Mouse (Mus musculus) heart, postnatal 36 days (tissue): ENCODE measurements around the gene Rab1b. TPM values are rescaled to one million over a fixed set of nuclear protein-coding genes. Genes with fewer than 3 reads are reported as not detected.
"Not testable (repeated sequence)": the region's sequence is repeated elsewhere in the genome, so short reads cannot be mapped to it uniquely, and the experiment has no call there.

Experiments used
- DNase-seq, 2 experiments: peaks; one replicate each; pipeline ENCODE4 v3.0.0; 2021 to 2022
- intact Hi-C: fragments of 180-260 bp; cut with DNase I; formaldehyde crosslinking; loops from one replicate; pipeline ENCODE4 v1.15.1; 2025
- total RNA-seq, 2 experiments: library from RNA; stranded (reverse); gene quantifications; 2 replicates each; pipeline ENCODE4 v1.2.3; 2021

Gene Rab1b
- total RNA-seq, 2 experiments from 2014 or later, result 176 to 201 TPM

DNA sequence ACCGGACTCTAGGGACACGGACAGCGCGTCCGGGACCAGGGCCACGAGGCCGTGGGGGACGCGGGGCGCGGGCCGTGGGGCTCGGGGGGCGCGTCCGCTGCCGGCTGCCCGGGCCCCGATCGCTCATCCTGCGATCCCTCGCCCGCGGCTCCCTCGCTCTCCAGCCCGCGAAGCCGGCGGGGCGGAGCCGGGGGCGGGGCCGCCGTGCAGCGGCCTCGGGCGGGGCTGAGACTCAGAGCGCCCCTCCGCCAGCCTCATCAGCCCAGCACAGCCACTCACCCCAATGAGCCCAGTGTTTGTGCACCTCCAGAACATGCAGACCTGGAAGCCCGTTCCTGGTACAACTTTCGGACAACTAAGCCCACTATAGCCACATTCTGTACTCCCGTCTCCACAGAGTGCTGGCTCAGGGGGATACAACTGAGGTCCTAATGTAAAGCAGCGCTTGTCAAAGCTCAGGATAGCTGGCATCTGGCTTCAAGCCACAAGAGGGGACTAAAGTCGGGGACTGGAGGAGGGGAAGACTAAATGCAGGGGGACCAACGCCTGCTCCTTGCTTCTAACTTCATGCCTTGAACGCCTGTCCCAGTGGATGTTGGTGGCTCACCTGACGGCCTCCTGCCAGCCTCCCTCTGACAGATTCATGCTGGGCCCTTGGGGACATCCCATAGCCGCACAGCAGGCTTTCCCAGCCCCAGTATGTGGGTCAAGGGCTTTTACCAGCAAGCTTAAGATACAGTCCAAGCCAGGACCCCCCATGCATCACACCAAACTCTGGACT lies 8.3 kb downstream of the Rab1b start, which contains the start of gene Cnih2:
Cnih2 (minus strand) TSS at position 159 of the 781 bp plus-strand sequence.
- intact Hi-C loops, result no loop called here
- DNase-seq, result peak; percentile 60 to 62

DNA sequence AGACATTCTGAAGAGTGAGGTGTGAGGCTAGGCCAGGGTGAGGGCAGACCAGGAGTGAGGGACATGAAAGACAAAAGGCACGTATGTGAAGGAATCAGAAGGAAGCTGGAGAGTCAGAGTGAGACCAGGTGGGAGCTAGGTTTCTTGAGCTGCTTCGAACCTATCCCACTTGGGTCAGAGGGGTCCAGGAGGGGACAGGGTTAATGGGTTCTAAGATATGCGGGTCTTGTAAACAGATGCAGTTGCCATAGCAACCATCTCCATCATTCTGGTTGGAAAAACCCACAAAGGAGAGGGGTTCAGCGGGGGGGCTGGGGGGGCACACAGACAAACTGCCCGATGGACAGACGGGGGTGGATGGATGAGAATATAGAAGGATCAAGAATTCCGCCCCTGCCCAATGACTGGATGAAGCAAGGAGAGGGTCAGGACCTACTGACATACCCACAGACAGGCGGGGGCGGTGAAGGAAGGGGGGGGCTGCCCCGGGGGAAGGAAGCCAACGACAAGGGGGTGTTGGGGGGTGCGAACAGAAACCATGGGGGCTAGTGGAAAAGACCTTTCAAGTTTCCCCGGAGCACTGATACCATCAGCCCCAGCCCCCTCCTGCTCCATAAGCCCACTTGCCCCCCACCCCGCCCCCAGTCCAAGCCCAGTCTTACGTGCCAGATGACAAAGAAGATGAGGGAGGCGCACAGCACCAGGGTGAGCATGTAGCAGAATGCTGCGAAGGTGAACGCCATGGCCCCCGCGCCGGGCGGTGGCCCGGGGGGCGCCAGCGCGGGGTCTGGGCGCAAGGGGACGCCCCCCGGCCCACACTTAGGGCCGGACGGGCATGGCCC lies 9.1 kb downstream of the Rab1b start:
- no peak for DNase-seq
- intact Hi-C loops, result no loop called here

GRCm38 (mm10) chr19:5095887-5096474 lies 10.9 kb downstream of the Rab1b start:
- intact Hi-C loops, result loop anchor here (2.0 kb wide), 1 partner anchor 43 kb away; no protein-coding TSS in a partner anchor
- DNase-seq, result no peak

- DNase-seq, result no peak
- intact Hi-C loops, result loop anchor here (2.0 kb wide), 1 partner anchor 44 kb away; no protein-coding TSS in a partner anchor
These were observed 12.0 kb downstream of the Rab1b start for GRCm38 (mm10) chr19:5094746-5095417.

DNA sequence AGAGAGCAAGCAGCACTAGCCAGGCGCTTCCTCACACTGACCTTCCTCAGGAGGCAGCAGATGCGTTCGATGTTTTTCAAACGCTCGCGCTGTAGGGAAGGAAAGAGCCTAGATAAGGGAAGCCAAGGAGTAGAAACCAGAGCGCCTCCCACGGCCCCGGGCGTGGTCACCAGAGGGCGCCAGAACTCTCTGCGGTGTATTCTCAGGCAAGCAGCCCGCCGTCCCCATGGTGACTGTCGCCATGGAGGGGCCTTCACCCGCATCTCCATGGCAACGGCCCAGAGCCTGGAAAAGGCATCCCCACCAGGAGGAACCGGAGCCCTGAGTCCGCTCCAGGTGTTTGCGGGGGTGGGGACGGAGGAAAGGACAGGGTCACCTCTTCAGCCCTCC lies 12.6 kb downstream of the Rab1b start:
- intact Hi-C loops, result loop anchor here (2.0 kb wide), 1 partner anchor 45 kb away; no protein-coding TSS in a partner anchor
- DNase-seq, result peak; percentile 84 to 91

DNA sequence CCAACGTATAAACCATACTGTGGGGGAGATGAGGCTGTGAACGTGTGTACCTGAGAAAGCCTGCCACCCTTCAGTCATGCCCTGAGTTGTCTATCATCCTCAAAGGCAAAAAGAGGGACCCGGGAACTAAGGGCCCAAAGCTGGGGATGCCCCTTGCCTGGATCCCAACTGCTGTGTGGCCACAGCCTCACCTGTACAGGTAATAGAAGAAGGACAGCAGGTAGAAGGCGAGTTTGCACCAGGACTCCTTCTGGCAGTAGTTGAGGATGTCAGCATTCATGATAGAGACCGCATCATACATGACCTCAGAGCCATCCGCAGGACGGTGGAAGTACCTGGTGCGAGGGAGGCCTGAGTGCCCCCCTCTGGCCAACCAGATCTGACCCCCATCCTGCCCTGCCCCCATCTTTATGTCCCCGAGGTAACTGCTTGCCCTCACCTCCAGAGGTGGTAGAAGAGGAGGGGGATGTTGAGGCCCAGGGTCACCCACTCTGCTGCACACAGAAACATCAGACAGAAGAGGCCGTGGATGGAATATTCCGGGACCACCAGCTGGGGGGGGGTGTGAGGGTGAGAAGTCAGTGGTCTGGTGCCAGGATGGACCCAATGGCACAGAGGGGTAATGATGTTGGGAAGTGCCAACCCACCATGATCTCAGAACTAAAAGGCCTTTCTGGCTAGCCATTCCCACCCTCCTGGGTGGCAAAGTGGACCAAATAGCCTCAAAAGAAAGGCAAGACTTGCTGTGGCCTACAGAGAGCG lies 13.2 kb downstream of the Rab1b start:
- DNase-seq, result no peak
- intact Hi-C loops, result loop anchor here (2.0 kb wide), 1 partner anchor 45 kb away; no protein-coding TSS in a partner anchor

DNA sequence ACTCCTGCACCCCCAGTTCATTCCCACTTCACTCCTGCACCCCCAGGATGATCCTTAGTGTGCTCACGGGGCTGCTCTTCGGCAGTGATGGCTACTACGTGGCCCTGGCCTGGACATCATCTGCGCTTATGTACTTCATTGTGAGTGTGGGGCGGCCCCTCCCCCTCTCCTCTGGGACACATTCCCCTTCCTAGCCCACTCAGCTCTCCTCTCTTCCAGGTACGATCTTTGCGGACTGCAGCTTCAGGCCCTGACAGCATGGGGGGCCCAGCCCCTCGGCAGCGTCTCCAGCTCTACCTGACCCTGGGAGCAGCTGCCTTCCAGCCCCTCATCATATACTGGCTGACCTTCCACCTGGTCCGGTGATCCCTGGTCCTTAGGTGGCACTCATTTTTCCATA lies 14.8 kb downstream of the Rab1b start:
- no peak for DNase-seq
- intact Hi-C loops, result no loop called here

DNA sequence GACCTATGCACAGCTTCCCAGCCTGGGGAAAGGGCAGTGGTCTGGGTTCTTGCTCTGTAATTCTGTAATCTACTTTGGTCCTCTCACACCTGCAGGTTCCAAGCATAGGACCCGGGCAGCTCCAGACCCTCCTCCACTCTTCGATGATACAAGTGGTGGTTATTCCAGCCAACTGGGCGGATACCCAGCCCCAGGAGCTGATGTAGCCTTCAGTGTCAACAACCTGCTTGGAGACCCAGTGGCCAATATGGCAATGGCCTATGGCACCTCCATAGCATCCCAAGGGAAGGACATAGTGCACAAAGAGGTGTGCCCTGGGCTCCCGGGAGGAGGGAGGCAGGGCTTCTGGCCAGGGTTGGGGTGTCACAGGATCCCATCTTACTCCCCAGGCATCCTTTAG lies 17.5 kb downstream of the Rab1b start:
- intact Hi-C loops, result no loop called here
- DNase-seq, result no peak

DNA sequence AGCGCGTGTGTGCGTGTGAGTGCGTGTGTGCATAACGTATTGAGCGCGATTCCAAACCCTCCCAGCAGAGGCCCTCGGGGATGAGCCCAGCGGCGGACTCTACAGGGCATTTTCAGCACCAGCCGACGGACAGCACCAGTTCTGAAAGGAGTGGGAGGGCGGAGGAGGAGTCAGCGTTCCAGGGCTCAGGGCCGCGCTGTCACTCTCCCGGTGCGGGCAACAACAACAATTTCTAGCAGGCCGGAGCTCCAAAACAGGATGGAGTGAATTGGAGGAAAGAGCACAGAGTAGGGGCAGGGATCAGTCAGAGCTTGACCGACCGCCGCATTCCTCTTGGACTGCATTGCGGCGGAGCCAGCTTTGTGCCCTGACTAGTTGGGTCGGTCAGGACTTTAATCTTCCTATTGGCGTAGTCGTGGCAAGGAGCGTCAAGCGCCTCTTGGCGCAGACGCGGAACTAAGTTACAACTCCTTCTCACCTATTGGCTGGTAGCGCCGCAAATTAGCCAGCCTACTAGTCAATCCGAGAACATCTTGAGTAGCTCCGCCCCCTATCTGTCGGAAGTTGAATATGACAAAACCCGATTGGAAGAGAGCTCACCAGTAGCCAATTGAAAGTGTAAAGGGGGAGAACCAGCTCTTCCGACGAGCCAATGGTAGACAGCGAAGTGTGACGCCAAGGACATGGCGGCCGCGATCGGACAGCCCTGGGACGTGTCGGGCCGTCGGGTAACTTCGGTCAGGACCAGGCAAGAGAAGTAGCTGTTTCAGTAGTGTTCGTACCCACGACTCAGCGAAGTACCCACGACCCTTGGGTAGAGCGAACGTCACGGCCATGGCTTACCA lies 18.8 kb downstream of the Rab1b start, which contains the start of gene Yif1a:
Yif1a (plus strand) TSS at position 655 of the 845 bp plus-strand sequence.
- peak; percentile 93 to 94 for DNase-seq
- intact Hi-C loops, result no loop called here

- intact Hi-C loops, DNase-seq: not testable (repeated sequence)
These were observed 20.3 kb downstream of the Rab1b start for GRCm38 (mm10) chr19:5086533-5086932.

- intact Hi-C loops, result no loop called here
- DNase-seq, result no peak
These were observed 21.6 kb downstream of the Rab1b start, which contains the start of gene Tmem151a for GRCm38 (mm10) chr19:5085145-5085863. Gene Tmem151a, minus strand, starts transcription at chr19:5085531.

- intact Hi-C loops, result no loop called here
These were observed 22.1 kb downstream of the Rab1b start for GRCm38 (mm10) chr19:5084834-5085144.

DNA sequence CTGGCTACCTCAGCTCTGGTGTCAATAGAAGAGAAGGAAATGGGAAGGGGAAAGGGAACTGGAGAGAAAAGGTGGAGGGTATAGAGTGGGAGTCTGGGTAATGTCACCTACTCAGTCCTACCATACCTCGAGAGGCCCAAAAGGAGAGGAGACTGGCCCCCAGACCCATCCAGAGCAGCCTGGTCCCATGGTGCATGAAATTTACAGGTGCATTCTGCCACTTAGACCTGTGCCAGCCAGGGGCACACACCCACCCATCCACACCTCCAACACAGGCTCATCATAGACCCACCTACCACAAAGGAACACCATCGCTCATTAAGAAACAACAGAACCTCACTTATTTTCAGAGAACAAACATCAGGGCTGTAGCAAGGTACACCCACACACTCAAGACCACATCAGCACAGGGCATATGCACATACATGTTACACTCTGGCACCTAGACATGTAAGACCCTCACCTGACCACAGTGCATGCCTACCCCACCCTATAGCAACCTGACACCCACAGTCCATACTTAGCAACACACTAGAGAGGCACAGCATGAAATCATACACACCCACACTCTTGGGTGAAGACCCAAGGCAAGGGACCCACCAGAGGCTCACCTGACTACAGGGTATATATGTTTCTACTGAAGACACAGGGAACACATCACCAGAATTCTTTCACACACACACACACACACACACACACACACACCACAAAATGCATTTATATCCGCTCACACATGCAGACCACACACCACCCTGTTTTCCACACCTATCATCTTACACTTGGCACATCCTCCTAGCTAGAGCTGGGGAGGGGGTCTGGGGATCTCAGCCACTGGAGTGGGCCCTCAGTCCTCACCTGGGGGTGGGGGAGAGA lies 22.7 kb downstream of the Rab1b start:
- intact Hi-C loops, result no loop called here
- DNase-seq, result no peak

More at GRCm38 (mm10) chr19:5084834-5085144, 22.1 kb downstream of the Rab1b start:
- no peak for DNase-seq

DNA sequence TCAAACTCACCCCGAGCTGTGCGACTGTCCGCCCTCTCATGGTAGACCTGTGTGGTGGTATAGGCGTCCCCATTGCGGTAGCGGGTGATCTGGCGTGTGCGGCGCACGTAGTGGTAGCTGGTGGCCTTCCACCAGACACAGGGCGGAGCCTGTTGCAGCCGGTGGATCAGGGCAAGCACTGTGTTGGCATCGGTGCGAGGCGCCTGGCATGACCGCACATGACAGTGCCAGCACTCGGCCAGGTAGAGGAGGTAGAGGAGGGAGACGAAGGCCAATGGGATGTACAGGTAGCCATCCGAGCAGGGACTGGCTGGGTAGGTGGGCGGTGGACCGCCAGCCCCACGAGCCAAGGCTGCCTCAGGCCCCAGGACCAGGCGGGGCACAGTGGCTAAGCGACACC lies 24.3 kb downstream of the Rab1b start:
- intact Hi-C loops, result no loop called here
- no peak for DNase-seq

- intact Hi-C loops, result no loop called here
- DNase-seq, result no peak
These were observed 24.9 kb downstream of the Rab1b start for GRCm38 (mm10) chr19:5082005-5082404.

DNA sequence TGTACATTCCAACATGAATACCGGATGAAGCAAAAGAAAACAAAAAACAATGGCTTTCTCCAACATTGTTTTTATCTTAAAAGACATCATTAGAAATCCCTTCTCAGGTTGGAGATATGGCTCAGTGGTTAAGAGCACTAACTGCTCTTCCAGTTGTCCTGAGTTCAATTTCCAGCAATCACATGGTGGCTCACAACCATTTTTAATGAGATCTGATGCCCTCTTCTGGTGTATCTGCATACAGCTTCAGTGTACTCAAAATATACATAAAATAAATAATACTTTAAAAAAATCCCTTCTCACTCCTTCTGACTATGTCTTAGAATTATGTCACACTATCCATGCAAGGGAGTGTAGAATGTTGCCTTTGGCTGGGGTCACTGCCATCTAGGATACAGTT lies 27.6 kb downstream of the Rab1b start:
- intact Hi-C loops, result no loop called here

GRCm38 (mm10) chr19:5073518-5073917 lies 33.4 kb downstream of the Rab1b start:
- no peak for DNase-seq
- intact Hi-C loops, result loop anchor here (1.0 kb wide), 2 partner anchors 17 to 58 kb away; no protein-coding TSS in a partner anchor

More for the DNA sequence above, 27.6 kb downstream of the Rab1b start:
- DNase-seq, result no peak
